Mouse (Mus musculus): ENCODE data around the gene Senp1.

- TF ChIP-seq CTCF (IDR thresholded peaks at IDR 0.05; ENCODE audit: low read depth, low read length) (no peak), POLR2AphosphoS5 (IDR thresholded peaks at IDR 0.05; ENCODE audit: insufficient replicate concordance, low read depth, low read length) (no peak), GATA1 (IDR thresholded peaks at IDR 0.05; ENCODE audit: borderline replicate concordance, low read length) (no peak), TAL1 (conservative IDR thresholded peaks at IDR 0.05; ENCODE audit: low read depth, low read length) (no peak)
Measured at GRCm38 (mm10) chr15:98102401-98102800, 8.9 kb upstream of the Senp1 start.
